Mouse (Mus musculus): ENCODE measurements around the gene Lgalsl. TPM values are rescaled to one million over a fixed set of nuclear protein-coding genes. Genes with fewer than 3 reads are reported as not detected.
A peak's percentile ranks its signal among the peaks of the same experiment; 100 is the strongest.

The Lgalsl gene
- polyA plus RNA-seq, 2 experiments: 3.4 to 7.3 TPM

DNA sequence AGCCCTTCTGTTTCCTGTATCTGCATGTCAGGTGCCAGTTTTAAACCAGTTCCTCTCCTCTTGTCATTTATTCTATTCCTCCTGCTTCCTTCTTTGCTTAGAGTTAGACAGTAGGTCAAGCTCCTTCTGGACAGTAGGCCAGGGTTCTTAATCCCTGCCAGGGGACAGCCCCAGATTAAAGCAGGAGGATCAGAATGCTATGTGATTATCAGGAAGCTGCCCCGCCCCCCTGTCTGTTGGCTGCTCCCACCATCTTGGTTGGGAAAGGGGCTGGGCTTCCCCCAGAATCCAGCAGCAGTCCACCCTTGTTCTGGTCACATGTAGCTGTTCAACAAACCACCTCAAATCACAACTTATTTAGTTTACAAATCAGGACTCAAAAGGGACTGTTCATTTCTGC, 19.3 kb upstream of the Lgalsl start:
- Histone ChIP-seq H3K9me3 (ENCODE audit: control insufficient read depth, low read length) (no peaks in the 10 kb centered on the region), H3K27me3 (ENCODE audit: control insufficient read depth, insufficient read depth, low read length) (no peaks in the 10 kb centered on the region), H3K4me2 (ENCODE audit: low read depth) (no peak overlapping the region), H3K4me1 (replicated peaks; ENCODE audit: control insufficient read depth in 2 of 2, insufficient read depth in 2 of 2, low read length in 1 of 2) (no peaks in the 10 kb centered on the region), H3K27ac (no peak overlapping the region), H3K9ac (replicated peaks) (no peak overlapping the region), H3K36me3 (replicated peaks; ENCODE audit: control insufficient read depth, insufficient read depth, low read depth) (no peaks in the 10 kb centered on the region), H3K4me3 (ENCODE audit: insufficient read depth in 1 of 2, low read depth in 2 of 2, low read length in 2 of 2) (no peak overlapping the region)
- 62% methylated on average over 1 of the region's 1 CpGs for WGBS (ENCODE audit: insufficient replicate concordance)
- ATAC-seq (ENCODE audit: insufficient read depth) (no peak), DNase-seq (ENCODE audit: low read depth in 3 of 3, low spot score in 3 of 3) (no peak)
- TF ChIP-seq CTCF (IDR thresholded peaks at IDR 0.05; ENCODE audit: low read depth) (no peak), EP300 (IDR thresholded peaks at IDR 0.05; ENCODE audit: low read depth) (no peak)

- Histone ChIP-seq H3K4me3 (ENCODE audit: insufficient read depth in 1 of 2, low read depth in 2 of 2, low read length in 2 of 2) (no peak overlapping the region), H3K27ac (no peak overlapping the region), H3K4me2 (ENCODE audit: low read depth) (no peak overlapping the region), H3K36me3 (replicated peaks; ENCODE audit: control insufficient read depth, insufficient read depth, low read depth) (no peaks in the 10 kb centered on the region), H3K27me3 (ENCODE audit: control insufficient read depth, insufficient read depth, low read length) (no peaks in the 10 kb centered on the region), H3K9ac (replicated peaks) (no peak overlapping the region), H3K4me1 (replicated peaks; ENCODE audit: control insufficient read depth in 2 of 2, insufficient read depth in 2 of 2, low read length in 1 of 2) (no peaks in the 10 kb centered on the region), H3K9me3 (ENCODE audit: control insufficient read depth, low read length) (no peaks in the 10 kb centered on the region)
- ATAC-seq (ENCODE audit: insufficient read depth) (no peak), DNase-seq (ENCODE audit: low read depth in 3 of 3, low spot score in 3 of 3) (no peak)
- no peak for TF ChIP-seq EP300 (IDR thresholded peaks at IDR 0.05; ENCODE audit: low read depth)
- no peak for TF ChIP-seq CTCF (IDR thresholded peaks at IDR 0.05; ENCODE audit: low read depth)
- WGBS (ENCODE audit: insufficient replicate concordance): 66% methylated on average over 5 of the region's 5 CpGs
Observed at GRCm38 (mm10) chr11:20849403-20849802, 18.5 kb upstream of the Lgalsl start.

GRCm38 (mm10) chr11:20837366-20837765, 6.5 kb upstream of the Lgalsl start:
- Histone ChIP-seq H3K36me3 (replicated peaks; ENCODE audit: control insufficient read depth, insufficient read depth, low read depth) (no peaks in the 10 kb centered on the region), H3K4me2 (ENCODE audit: low read depth) (no peak overlapping the region), H3K27ac (no peak overlapping the region), H3K4me3 (ENCODE audit: insufficient read depth in 1 of 2, low read depth in 2 of 2, low read length in 2 of 2) (no peak overlapping the region), H3K9me3 (ENCODE audit: control insufficient read depth, low read length) (no peaks in the 10 kb centered on the region), H3K9ac (replicated peaks) (no peak overlapping the region), H3K4me1 (replicated peaks; ENCODE audit: control insufficient read depth in 2 of 2, insufficient read depth in 2 of 2, low read length in 1 of 2) (no peaks in the 10 kb centered on the region), H3K27me3 (ENCODE audit: control insufficient read depth, insufficient read depth, low read length) (peaks cover 14% of the 10 kb centered on the region)
- TF ChIP-seq CTCF (IDR thresholded peaks at IDR 0.05; ENCODE audit: low read depth): no peak
- no peak for TF ChIP-seq EP300 (IDR thresholded peaks at IDR 0.05; ENCODE audit: low read depth)
- 57% methylated on average over 5 of the region's 5 CpGs for whole genome bisulfite sequencing (ENCODE audit: insufficient replicate concordance)
- DNase-seq (ENCODE audit: low read depth in 3 of 3, low spot score in 3 of 3) (no peak), ATAC-seq (ENCODE audit: insufficient read depth) (no peak)

DNA sequence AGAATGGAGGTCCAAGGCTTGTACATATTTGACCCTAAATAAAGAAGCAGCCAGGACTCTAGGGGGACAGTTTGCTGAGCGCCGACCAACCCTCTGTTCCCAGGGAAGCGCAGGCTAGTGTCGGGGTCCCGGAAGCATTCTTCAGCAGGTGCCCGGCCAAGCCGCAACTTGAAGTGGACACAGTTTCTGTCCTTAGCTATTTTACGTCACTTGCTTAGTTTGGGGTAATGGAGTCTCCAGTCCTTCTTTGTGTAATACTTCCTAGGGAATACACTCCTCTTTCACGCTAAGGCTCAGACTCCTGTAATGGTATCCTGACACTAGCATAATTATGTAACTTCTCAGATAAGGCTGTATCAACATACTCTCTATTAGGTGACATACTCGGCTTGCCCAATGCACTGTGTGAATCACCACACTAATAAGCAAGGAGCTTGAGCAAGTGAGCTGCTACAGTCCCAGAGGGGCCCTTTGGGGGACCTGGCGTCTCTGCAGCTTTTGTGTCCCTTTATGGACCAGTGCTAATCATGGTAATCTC, 813 bp upstream of the Lgalsl start:
- peak overlapping the region; percentile 68 to 87 for H3K4me3 ChIP-seq (ENCODE audit: insufficient read depth in 1 of 2, low read depth in 2 of 2, low read length in 2 of 2)
- H3K27me3 ChIP-seq (ENCODE audit: control insufficient read depth, insufficient read depth, low read length): peaks cover 23% of the 10 kb centered on the region
- 0 out of 2 replicates have a peak, but pooled peaks have one; percentile 4 for ATAC-seq (ENCODE audit: insufficient read depth)
- 29% methylated on average over 11 of the region's 11 CpGs for WGBS (ENCODE audit: insufficient replicate concordance)
- DNase-seq (ENCODE audit: low read depth in 3 of 3, low spot score in 3 of 3): no peak
- H3K4me2 ChIP-seq (ENCODE audit: low read depth): peak overlapping the region; percentile 65
- H3K36me3 ChIP-seq (replicated peaks; ENCODE audit: control insufficient read depth, insufficient read depth, low read depth): no peaks in the 10 kb centered on the region
- H3K27ac ChIP-seq: no peak overlapping the region
- TF ChIP-seq CTCF (IDR thresholded peaks at IDR 0.05; ENCODE audit: low read depth): no peak
- TF ChIP-seq EP300 (IDR thresholded peaks at IDR 0.05; ENCODE audit: low read depth): no peak
- H3K9me3 ChIP-seq (ENCODE audit: control insufficient read depth, low read length): no peaks in the 10 kb centered on the region
- peak overlapping the region; percentile 72; the same call in 1 of the 2 replicates for H3K9ac ChIP-seq (replicated peaks)
- peaks cover 3 to 6% of the 10 kb centered on the region in 2 experiments; a peak in 3 of 4 replicates for H3K4me1 ChIP-seq (replicated peaks; ENCODE audit: control insufficient read depth in 2 of 2, insufficient read depth in 2 of 2, low read length in 1 of 2)

- TF ChIP-seq CTCF (IDR thresholded peaks at IDR 0.05; ENCODE audit: low read depth) (no peak), EP300 (IDR thresholded peaks at IDR 0.05; ENCODE audit: low read depth) (no peak)
- Histone ChIP-seq H3K27me3 (ENCODE audit: control insufficient read depth, insufficient read depth, low read length) (peaks cover 23% of the 10 kb centered on the region), H3K4me2 (ENCODE audit: low read depth) (peak overlapping the region; percentile 65), H3K27ac (no peak overlapping the region), H3K9ac (replicated peaks) (peak overlapping the region; percentile 72), H3K9me3 (ENCODE audit: control insufficient read depth, low read length) (no peaks in the 10 kb centered on the region), H3K4me1 (replicated peaks; ENCODE audit: control insufficient read depth in 2 of 2, insufficient read depth in 2 of 2, low read length in 1 of 2) (peaks cover 3 to 6% of the 10 kb centered on the region in 2 experiments; a peak in 3 of 4 replicates), H3K36me3 (replicated peaks; ENCODE audit: control insufficient read depth, insufficient read depth, low read depth) (no peaks in the 10 kb centered on the region), H3K4me3 (ENCODE audit: insufficient read depth in 1 of 2, low read depth in 2 of 2, low read length in 2 of 2) (peak overlapping the region; percentile 68 to 87)
- DNase-seq (ENCODE audit: low read depth in 3 of 3, low spot score in 3 of 3) (no peak), ATAC-seq (ENCODE audit: insufficient read depth) (no peak)
- 20% methylated on average over 23 of the region's 23 CpGs for WGBS (ENCODE audit: insufficient replicate concordance)
Observed at GRCm38 (mm10) chr11:20829993-20830685, 717 bp downstream of the Lgalsl start.
